8 mouse cellular contexts compared by ENCODE assay signal in genomic region chr11:86484101-86484868, GRCm38 (mm10). TPM values are rescaled to one million over a fixed set of nuclear protein-coding genes. Genes with fewer than 3 reads are reported as not detected.
DNase-seq lines count a peak whose midpoint lies in the region; ATAC-seq and TF ChIP-seq lines count a peak whose summit lies in the region.

Gene Rnft1 (plus strand): TSS chr11:86484657.

- DNase-seq in gastrocnemius, adult 8-10 months (ENCODE audit: low spot score in 2 of 2): peak; percentile 99
- peak; percentile 80 for DNase-seq in hindlimb bud, embryonic 11.5 days (ENCODE audit: extremely low spot score, low read depth, low spot score)
- DNase-seq in left cerebral cortex, adult 8-10 months (ENCODE audit: low spot score in 2 of 2): peak; percentile 86 to 98
- peak; percentile 98 to 99 for DNase-seq in right cerebral cortex, postnatal 10 days (ENCODE audit: low spot score in 2 of 2)
- DNase-seq in urinary bladder, postnatal 25 days (ENCODE audit: low spot score): peak; percentile 97

- H3K9me3 ChIP-seq in megakaryocyte, embryonic 14.5 days: no peaks in the 10 kb centered on the region

- H3K4me3 ChIP-seq in cortical plate, adult 2 months (ENCODE audit: insufficient read depth, low read length): peak within 1 kb of the TSS; percentile 55
- H3K4me3 ChIP-seq in megakaryocyte, embryonic 14.5 days (replicated peaks): peak within 1 kb of the TSS; percentile 97

- peak within 1 kb of the TSS; percentile 61 for H3K27ac ChIP-seq in cortical plate, adult 2 months (ENCODE audit: insufficient read depth, low read length)

- TF ChIP-seq CTCF in cortical plate, adult 2 months (IDR thresholded peaks at IDR 0.05; ENCODE audit: extremely low read depth, insufficient read depth, low read length): no peak

- peak; percentile 61 for TF ChIP-seq POLR2A in cortical plate, adult 2 months (IDR thresholded peaks at IDR 0.05; ENCODE audit: extremely low read depth, insufficient read depth, low read length)

- H3K36me3 ChIP-seq in megakaryocyte, embryonic 14.5 days (replicated peaks; ENCODE audit: low read length): peaks cover 19% of the 10 kb centered on the region

- H3K27me3 ChIP-seq in megakaryocyte, embryonic 14.5 days (replicated peaks): peaks cover 7% of the 10 kb centered on the region

- ATAC-seq in activated CD4-positive, CD25-positive, alpha-beta regulatory T cell, adult 4 months: peak; percentile 90

- peaks cover 5% of the 10 kb centered on the region; the same call in 1 of the 2 replicates for H3K4me1 ChIP-seq in cortical plate, adult 2 months (ENCODE audit: control insufficient read depth, insufficient read depth, low read length)
- peaks cover 10% of the 10 kb centered on the region for H3K4me1 ChIP-seq in megakaryocyte, embryonic 14.5 days

RNA-seq across cellular contexts. Expression of gene Rnft1, which starts in this region (rescaled TPM):
- 10 to 100 TPM; 45.5 to 54.7 TPM for polyA plus RNA-seq in activated CD4-positive, CD25-positive, alpha-beta regulatory T cell, adult 4 months (2017; shearing (Covaris generic))
- 10.8 and 14.4 TPM in 2 replicates for polyA plus RNA-seq in cortical plate, adult 2 months (2012; rRNA removed)
- 10 to 100 TPM; 42.7 to 48.1 (median 45.0) TPM for total RNA-seq in gastrocnemius, adult 8-10 months (2022)
- total RNA-seq in left cerebral cortex, adult 8-10 months (2022): 10 to 100 TPM; 24.5 to 29.3 (median 27.0) TPM
- polyA plus RNA-seq in megakaryocyte, embryonic 14.5 days (2012; ENCODE audit: insufficient read depth, low replicate concordance): 7.0 TPM in 1 of 2 replicates, not detected in the other

Comparison
In these comparisons a context has a peak if more than half of its experiments do, and no peak if none do; other contexts are left out.
1. Peak in every context shown above with its lines: DNase-seq, ATAC-seq, H3K4me3 ChIP-seq and H3K27ac ChIP-seq.